ENCODE assay signal across 8 mouse cellular contexts in the genomic region with DNA sequence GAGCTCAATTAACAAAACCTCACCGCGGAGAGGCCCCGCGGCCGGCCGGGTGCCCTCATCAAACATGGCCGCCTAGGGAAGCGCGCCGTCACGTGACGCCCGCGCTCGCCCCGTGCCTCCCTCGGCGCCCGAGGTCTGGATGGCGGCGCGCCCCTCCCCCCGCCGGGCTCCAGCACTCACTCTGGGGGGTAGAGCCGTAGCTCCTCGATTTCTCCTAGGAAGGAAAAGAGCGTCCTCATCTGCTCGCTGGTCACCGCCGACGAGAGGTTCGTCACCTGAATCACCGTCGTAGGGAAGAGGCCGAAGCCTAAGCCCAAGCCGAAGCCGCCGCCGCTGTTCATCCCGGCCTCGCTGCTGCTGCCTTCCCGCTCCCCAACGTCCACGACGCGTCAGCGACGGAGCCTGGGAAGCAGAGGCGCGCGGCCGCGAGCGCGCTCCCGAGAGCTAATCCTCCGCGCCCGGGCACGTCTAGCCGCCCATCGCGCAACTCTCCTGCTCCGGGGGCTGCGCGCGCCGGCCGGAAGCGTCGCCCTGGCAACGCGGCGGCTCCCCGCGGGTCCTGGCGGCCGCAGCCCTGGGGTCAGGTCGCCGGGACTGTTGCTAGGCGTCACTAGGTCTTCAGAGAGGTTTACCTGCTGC. TPM values are rescaled to one million over a fixed set of nuclear protein-coding genes. Genes with fewer than 3 reads are reported as not detected.
DNase-seq lines count a peak whose midpoint lies in the region; ATAC-seq and TF ChIP-seq lines count a peak whose summit lies in the region.

A gene (minus strand): TSS at position 490 of the 639 bp plus-strand sequence.

- H3K27ac ChIP-seq in ES-Bruce4 (ENCODE audit: insufficient read depth, low read length) = peak within 1 kb of the TSS; percentile 83
- H3K27ac ChIP-seq in forebrain, embryonic 14.5 days (ENCODE audit: low read depth, low read length) = peak within 1 kb of the TSS; percentile 99
- peak within 1 kb of the TSS; percentile 100 for H3K27ac ChIP-seq in neural tube, embryonic 15.5 days (replicated peaks)

- H3K4me1 ChIP-seq in ES-Bruce4 (ENCODE audit: control insufficient read depth, insufficient read depth, low read length) = peaks cover 1% of the 10 kb centered on the region
- H3K4me1 ChIP-seq in forebrain, embryonic 14.5 days (ENCODE audit: control insufficient read depth, insufficient read depth, low read length) = peaks cover 17% of the 10 kb centered on the region
- H3K4me1 ChIP-seq in neural tube, embryonic 15.5 days = peaks cover 31% of the 10 kb centered on the region

- intact Hi-C loops in heart, postnatal 14 days (cut with DNase I) = loop anchor here (5.0 kb wide), 1 partner anchor 148 kb away; a partner anchor contains a TSS

- H3K9me3 ChIP-seq in ES-Bruce4 (replicated peaks; ENCODE audit: control insufficient read depth, insufficient read depth, low read length, poor library complexity, severe bottlenecking) = no peaks in the 10 kb centered on the region
- H3K9me3 ChIP-seq in forebrain, embryonic 14.5 days (replicated peaks; ENCODE audit: control insufficient read depth, low read length) = no peaks in the 10 kb centered on the region
- H3K9me3 ChIP-seq in neural tube, embryonic 15.5 days (replicated peaks) = no peaks in the 10 kb centered on the region

- WGBS in forebrain, embryonic 14.5 days = under 1% methylated on average over 71 of the region's 81 CpGs
- WGBS in neural tube, embryonic 15.5 days = under 1% methylated on average over 81 of the region's 81 CpGs

- H3K9ac ChIP-seq in ES-Bruce4 (ENCODE audit: low read depth, poor library complexity, severe bottlenecking) = peak within 1 kb of the TSS; percentile 92
- H3K9ac ChIP-seq in forebrain, embryonic 14.5 days (ENCODE audit: low read length) = peak within 1 kb of the TSS; percentile 76
- H3K9ac ChIP-seq in neural tube, embryonic 15.5 days (replicated peaks) = peak within 1 kb of the TSS; percentile 83

- no peaks in the 10 kb centered on the region for H3K27me3 ChIP-seq in ES-Bruce4 (ENCODE audit: control insufficient read depth, insufficient read depth, low read length, poor library complexity, severe bottlenecking)
- H3K27me3 ChIP-seq in forebrain, embryonic 14.5 days (replicated peaks; ENCODE audit: control insufficient read depth, insufficient read depth, low read length) = no peaks in the 10 kb centered on the region
- H3K27me3 ChIP-seq in neural tube, embryonic 15.5 days (replicated peaks) = no peaks in the 10 kb centered on the region

- peak within 1 kb of the TSS; percentile 97 for H3K4me3 ChIP-seq in ES-Bruce4 (ENCODE audit: low read depth, low read length)
- H3K4me3 ChIP-seq in forebrain, embryonic 14.5 days (ENCODE audit: low read depth, low read length) = peak within 1 kb of the TSS; percentile 68
- H3K4me3 ChIP-seq in neural tube, embryonic 15.5 days (replicated peaks) = peak within 1 kb of the TSS; percentile 79

- peak; percentile 97 for DNase-seq in forebrain, embryonic 14.5 days (ENCODE audit: low spot score)
- peak; percentile 96 to 97 for DNase-seq in heart, postnatal 14 days
- DNase-seq in layer of hippocampus, adult 11-12 months (ENCODE audit: low spot score) = peak; percentile 94
- DNase-seq in lung, adult 18-20 months = peak; percentile 91 to 92
- DNase-seq in testis, postnatal 14 days (ENCODE audit: low spot score) = peak; percentile 94

- H3K4me2 ChIP-seq in forebrain, embryonic 14.5 days (ENCODE audit: low read length) = peak within 1 kb of the TSS; percentile 63
- peak within 1 kb of the TSS; percentile 68 for H3K4me2 ChIP-seq in neural tube, embryonic 15.5 days

- TF ChIP-seq EP300 in ES-Bruce4 (IDR thresholded peaks at IDR 0.05; ENCODE audit: insufficient read depth, low read depth, low read length) = 0 out of 2 replicates have a peak, but pooled peaks have one; percentile 23

- no peak for TF ChIP-seq POLR2A in ES-Bruce4 (IDR thresholded peaks at IDR 0.05; ENCODE audit: insufficient read depth, low read length)

- ATAC-seq in cerebellum, adult (ENCODE audit: insufficient number of reproducible peaks, low FRiP score, low TSS enrichment) = peak; percentile 91
- peak; percentile 96 for ATAC-seq in forebrain, embryonic 14.5 days
- ATAC-seq in neural tube, embryonic 15.5 days (ENCODE audit: low FRiP score) = peak; percentile 95

- H3K36me3 ChIP-seq in ES-Bruce4 (ENCODE audit: control insufficient read depth, insufficient read depth, low read length, poor library complexity, severe bottlenecking) = no peaks in the 10 kb centered on the region; the same call in 1 of the 2 replicates
- no peaks in the 10 kb centered on the region for H3K36me3 ChIP-seq in forebrain, embryonic 14.5 days (ENCODE audit: control insufficient read depth, insufficient read depth, low read length)
- no peaks in the 10 kb centered on the region for H3K36me3 ChIP-seq in neural tube, embryonic 15.5 days

- TF ChIP-seq CTCF in ES-Bruce4 (IDR thresholded peaks at IDR 0.05; ENCODE audit: low read depth, low read length) = no peak

RNA-seq across cellular contexts. Expression of the gene that starts here (rescaled TPM):
- 109 and 122 TPM in 2 replicates for polyA plus RNA-seq in ES-Bruce4 (2011; ENCODE audit: insufficient read depth, insufficient read length, low read depth, missing spikeins)
- polyA plus RNA-seq in forebrain, embryonic 14.5 days (2014; fragmentation: Nextera tagmentation; extraction: Ambion mirVana) = 48.1 and 67.4 TPM in 2 replicates
- 10 to 100 TPM; 29.7 to 31.0 TPM for total RNA-seq in heart, postnatal 14 days (2021)
- polyA plus RNA-seq in neural tube, embryonic 15.5 days (2015; fragmentation: Nextera tagmentation; extraction: Ambion mirVana) = 61.2 and 64.8 TPM in 2 replicates

Comparison
In these comparisons a context has a peak if more than half of its experiments do, and no peak if none do; other contexts are left out.
1. Peak in every context shown above with its lines: DNase-seq, ATAC-seq, H3K4me3 ChIP-seq and H3K27ac ChIP-seq.